Mouse (Mus musculus): ENCODE measurements around the gene Camk2b. TPM values are rescaled to one million over a fixed set of nuclear protein-coding genes. Genes with fewer than 3 reads are reported as not detected.
"Not testable (repeated sequence)": the region's sequence is repeated elsewhere in the genome, so short reads cannot be mapped to it uniquely, and the experiment has no call there.

Gene Camk2b
- polyA plus RNA-seq, 1 experiment from 2014 or later: 0.59 TPM

DNA sequence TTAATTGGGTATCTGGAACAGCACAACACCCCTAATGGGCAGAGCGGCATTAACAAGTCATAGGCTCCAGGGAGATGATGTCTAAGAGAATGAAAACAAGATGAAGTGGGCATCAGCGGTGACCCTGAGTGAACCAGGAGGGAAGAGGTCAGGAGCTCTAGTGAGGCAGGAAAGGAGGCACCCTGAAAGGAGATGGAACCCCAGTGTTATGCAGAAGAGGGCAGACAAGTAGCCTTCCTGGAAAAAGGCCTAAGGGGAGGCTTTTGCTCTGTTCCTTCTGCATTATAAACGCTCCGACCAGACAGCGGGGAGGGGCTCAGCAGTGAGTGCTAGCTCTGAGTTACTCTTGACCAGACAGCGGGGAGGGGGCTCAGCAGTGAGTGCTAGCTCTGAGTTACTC is 123.2 kb downstream of the Camk2b start:
- Histone ChIP-seq H3K36me3 (ENCODE audit: insufficient read depth) (no peaks in the 10 kb centered on the region), H3K27me3 (ENCODE audit: insufficient read depth, low read length) (no peaks in the 10 kb centered on the region), H3K9ac (no peak overlapping the region), H3K4me3 (ENCODE audit: low read depth, low read length) (no peak overlapping the region), H3K4me2 (no peak overlapping the region), H3K27ac (ENCODE audit: low read depth) (no peak overlapping the region), H3K9me3 (ENCODE audit: low read depth, low read length) (no peaks in the 10 kb centered on the region), H3K4me1 (ENCODE audit: insufficient read depth) (no peaks in the 10 kb centered on the region)
- TF ChIP-seq CTCF (IDR thresholded peaks at IDR 0.05; ENCODE audit: low read depth): no peak
- 73% methylated on average over 6 of the region's 6 CpGs for WGBS
- ATAC-seq (ENCODE audit: insufficient read depth): no peak
- DNase-seq: no peak

- 92% methylated on average over 11 of the region's 11 CpGs for WGBS
- H3K9ac ChIP-seq; H3K36me3 ChIP-seq (ENCODE audit: insufficient read depth); DNase-seq; H3K4me1 ChIP-seq (ENCODE audit: insufficient read depth); H3K4me2 ChIP-seq; H3K27me3 ChIP-seq (ENCODE audit: insufficient read depth, low read length); H3K27ac ChIP-seq (ENCODE audit: low read depth); H3K9me3 ChIP-seq (ENCODE audit: low read depth, low read length); ATAC-seq (ENCODE audit: insufficient read depth); H3K4me3 ChIP-seq (ENCODE audit: low read depth, low read length): not testable (repeated sequence)
Observed at GRCm38 (mm10) chr11:5934531-5934930, 131.6 kb downstream of the Camk2b start.

- peak; percentile 44 for TF ChIP-seq CTCF (IDR thresholded peaks at IDR 0.05; ENCODE audit: low read depth)
- not testable (repeated sequence) for H3K27ac ChIP-seq (ENCODE audit: low read depth); H3K9ac ChIP-seq; H3K4me1 ChIP-seq (ENCODE audit: insufficient read depth); ATAC-seq (ENCODE audit: insufficient read depth); H3K4me3 ChIP-seq (ENCODE audit: low read depth, low read length); H3K4me2 ChIP-seq; H3K36me3 ChIP-seq (ENCODE audit: insufficient read depth); H3K9me3 ChIP-seq (ENCODE audit: low read depth, low read length); H3K27me3 ChIP-seq (ENCODE audit: insufficient read depth, low read length)
- DNase-seq: peak; percentile 54
- WGBS: 83% methylated on average over 6 of the region's 6 CpGs
Observed at GRCm38 (mm10) chr11:5931947-5932346, 134.2 kb downstream of the Camk2b start.

DNA sequence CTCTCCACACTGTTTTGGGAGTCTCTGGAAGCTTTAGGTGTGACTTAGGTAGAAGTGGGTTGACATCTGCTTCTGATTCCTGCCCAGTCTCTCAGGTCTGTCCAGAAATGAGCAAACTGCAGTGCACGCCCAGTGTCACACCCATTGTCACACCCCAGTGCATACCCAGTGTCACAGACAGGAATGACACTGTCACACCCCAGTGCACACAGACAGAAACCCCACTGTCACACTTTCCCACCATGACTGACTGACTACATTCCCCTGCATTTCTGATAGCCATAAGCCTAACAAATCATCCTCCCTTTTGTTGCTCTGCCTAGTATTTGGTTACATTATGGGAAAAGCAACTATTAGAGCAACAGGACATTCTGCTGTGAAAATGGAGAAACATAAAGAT is 135.6 kb downstream of the Camk2b start:
- DNase-seq (no peak), ATAC-seq (ENCODE audit: insufficient read depth) (no peak)
- H3K9me3 ChIP-seq (ENCODE audit: low read depth, low read length): no peaks in the 10 kb centered on the region; the same call in 1 of the 2 replicates
- no peak overlapping the region for H3K9ac ChIP-seq
- TF ChIP-seq CTCF (IDR thresholded peaks at IDR 0.05; ENCODE audit: low read depth): no peak
- no peak overlapping the region for H3K4me2 ChIP-seq
- no peaks in the 10 kb centered on the region for H3K27me3 ChIP-seq (ENCODE audit: insufficient read depth, low read length)
- no peak overlapping the region for H3K4me3 ChIP-seq (ENCODE audit: low read depth, low read length)
- no peaks in the 10 kb centered on the region for H3K4me1 ChIP-seq (ENCODE audit: insufficient read depth)
- no peaks in the 10 kb centered on the region for H3K36me3 ChIP-seq (ENCODE audit: insufficient read depth)
- H3K27ac ChIP-seq (ENCODE audit: low read depth): no peak overlapping the region
- WGBS: 67% methylated on average over 1 of the region's 1 CpGs

GRCm38 (mm10) chr11:5926696-5927220 is 139.4 kb downstream of the Camk2b start:
- 79% methylated on average over 3 of the region's 3 CpGs for whole genome bisulfite sequencing
- no peak overlapping the region for H3K4me3 ChIP-seq (ENCODE audit: low read depth, low read length)
- no peak overlapping the region for H3K27ac ChIP-seq (ENCODE audit: low read depth)
- no peak overlapping the region for H3K4me2 ChIP-seq
- no peaks in the 10 kb centered on the region for H3K4me1 ChIP-seq (ENCODE audit: insufficient read depth)
- H3K36me3 ChIP-seq (ENCODE audit: insufficient read depth): no peaks in the 10 kb centered on the region
- no peaks in the 10 kb centered on the region for H3K27me3 ChIP-seq (ENCODE audit: insufficient read depth, low read length)
- no peak for TF ChIP-seq CTCF (IDR thresholded peaks at IDR 0.05; ENCODE audit: low read depth)
- ATAC-seq (ENCODE audit: insufficient read depth): no peak
- no peaks in the 10 kb centered on the region for H3K9me3 ChIP-seq (ENCODE audit: low read depth, low read length)
- no peak for DNase-seq
- H3K9ac ChIP-seq: no peak overlapping the region

DNA sequence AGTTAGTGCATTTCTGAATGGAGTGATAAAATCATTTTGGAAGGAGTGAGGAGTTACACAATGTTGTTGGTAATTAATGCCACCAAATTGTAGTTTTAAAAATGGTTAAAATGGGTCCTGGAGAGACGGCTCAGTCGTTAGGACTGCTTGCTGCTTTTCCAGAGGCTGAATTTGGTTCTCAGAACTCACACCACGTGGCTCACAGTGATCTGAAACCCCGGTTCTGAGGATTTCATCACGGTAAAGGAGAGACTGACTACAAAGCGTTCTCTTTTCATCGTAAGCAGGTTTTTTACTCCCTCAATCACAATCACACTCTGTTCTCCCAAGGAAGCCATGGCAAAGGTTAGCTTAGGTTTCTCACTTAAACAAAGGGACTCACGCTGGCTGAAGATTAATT is 141.5 kb downstream of the Camk2b start:
- Histone ChIP-seq H3K36me3 (ENCODE audit: insufficient read depth) (no peaks in the 10 kb centered on the region), H3K9me3 (ENCODE audit: low read depth, low read length) (no peaks in the 10 kb centered on the region), H3K27ac (ENCODE audit: low read depth) (no peak overlapping the region), H3K27me3 (ENCODE audit: insufficient read depth, low read length) (no peaks in the 10 kb centered on the region), H3K9ac (no peak overlapping the region), H3K4me3 (ENCODE audit: low read depth, low read length) (no peak overlapping the region), H3K4me1 (ENCODE audit: insufficient read depth) (no peaks in the 10 kb centered on the region), H3K4me2 (no peak overlapping the region)
- no peak for DNase-seq
- no peak for TF ChIP-seq CTCF (IDR thresholded peaks at IDR 0.05; ENCODE audit: low read depth)
- no peak for ATAC-seq (ENCODE audit: insufficient read depth)
- 50% methylated on average over 8 of the region's 8 CpGs for WGBS

- ATAC-seq (ENCODE audit: insufficient read depth) (peak; percentile 58; the same call in 1 of the 2 replicates), DNase-seq (peak; percentile 33)
- Histone ChIP-seq H3K4me3 (ENCODE audit: low read depth, low read length) (no peak overlapping the region), H3K27ac (ENCODE audit: low read depth) (no peak overlapping the region), H3K4me2 (0 out of 2 replicates have a peak overlapping the region, but pooled peaks have one; percentile 18), H3K27me3 (ENCODE audit: insufficient read depth, low read length) (no peaks in the 10 kb centered on the region), H3K4me1 (ENCODE audit: insufficient read depth) (no peaks in the 10 kb centered on the region), H3K36me3 (ENCODE audit: insufficient read depth) (no peaks in the 10 kb centered on the region), H3K9me3 (ENCODE audit: low read depth, low read length) (no peaks in the 10 kb centered on the region), H3K9ac (no peak overlapping the region)
- WGBS: 36% methylated on average over 17 of the region's 17 CpGs
- TF ChIP-seq CTCF (IDR thresholded peaks at IDR 0.05; ENCODE audit: low read depth): no peak
Observed at GRCm38 (mm10) chr11:5920323-5920960, 145.7 kb downstream of the Camk2b start.

Other genes with a start within 250 kb of the Camk2b start
- gene Polm, start 228.3 kb downstream of the Camk2b start, polyA plus RNA-seq (2014; fragmentation: Nextera tagmentation; extraction: Ambion mirVana): 6.8 and 7.7 TPM in 2 replicates
- gene Aebp1, start 204.4 kb downstream of the Camk2b start, polyA plus RNA-seq (2014; fragmentation: Nextera tagmentation; extraction: Ambion mirVana): 30.8 and 32.5 TPM in 2 replicates
- 148 and 156 TPM in 2 replicates for gene Pold2, start 188.1 kb downstream of the Camk2b start, polyA plus RNA-seq (2014; fragmentation: Nextera tagmentation; extraction: Ambion mirVana)
- 21.4 and 344 TPM in 2 replicates for gene Myl7, start 167.6 kb downstream of the Camk2b start, polyA plus RNA-seq (2014; fragmentation: Nextera tagmentation; extraction: Ambion mirVana)
- gene Gck, start 116.3 kb downstream of the Camk2b start, polyA plus RNA-seq (2014; fragmentation: Nextera tagmentation; extraction: Ambion mirVana): 0.84 and 1.9 TPM in 2 replicates
- 25.0 and 26.1 TPM in 2 replicates for gene Ykt6, start 110.7 kb downstream of the Camk2b start, polyA plus RNA-seq (2014; fragmentation: Nextera tagmentation; extraction: Ambion mirVana)
- gene A730071L15Rik, start 133.7 kb upstream of the Camk2b start, polyA plus RNA-seq (2014; fragmentation: Nextera tagmentation; extraction: Ambion mirVana): 0.63 and 0.73 TPM in 2 replicates
- gene Nudcd3, start 134.1 kb upstream of the Camk2b start, polyA plus RNA-seq (2014; fragmentation: Nextera tagmentation; extraction: Ambion mirVana): 37.0 and 38.6 TPM in 2 replicates
- 0.04 TPM in 1 of 2 replicates, not detected in the other for gene Npc1l1, start 163.8 kb upstream of the Camk2b start, polyA plus RNA-seq (2014; fragmentation: Nextera tagmentation; extraction: Ambion mirVana)
- gene Ddx56, start 201.4 kb upstream of the Camk2b start, polyA plus RNA-seq (2014; fragmentation: Nextera tagmentation; extraction: Ambion mirVana): 102 and 106 TPM in 2 replicates
- gene Tmed4, start 208.5 kb upstream of the Camk2b start, polyA plus RNA-seq (2014; fragmentation: Nextera tagmentation; extraction: Ambion mirVana): 79.2 and 91.0 TPM in 2 replicates
- 105 TPM in 2 replicates for gene Ogdh, start 225.3 kb upstream of the Camk2b start, polyA plus RNA-seq (2014; fragmentation: Nextera tagmentation; extraction: Ambion mirVana)

All from lung, embryonic 14.5 days (tissue).